Comparison of ENCODE assay signal across 16 mouse cellular contexts in genomic region chr11:61481239-61482090, GRCm38 (mm10). TPM values are rescaled to one million over a fixed set of nuclear protein-coding genes. Genes with fewer than 3 reads are reported as not detected.
A peak's percentile ranks its signal among the peaks of the same experiment; 100 is the strongest.
DNase-seq lines count a peak whose midpoint lies in the region; ATAC-seq lines count a peak whose summit lies in the region.
"Had no signal": no experiment of that assay in that cellular context is flagged by ENCODE, and none has a peak within 500 bp of the region (broad histone marks: within the 10 kb centered on the region; RNA-seq: fewer than 3 reads in every experiment).

No protein-coding gene starts in this region.

- ATAC-seq in activated CD4-positive, CD25-positive, alpha-beta regulatory T cell, adult 4 months: peak; percentile 43
- ATAC-seq in limb, embryonic 12.5 days (ENCODE audit: insufficient number of reproducible peaks, insufficient read depth, low FRiP score, low TSS enrichment, low read depth): no peak
- no peak for ATAC-seq in intestine, embryonic 16.5 days
- no peak for ATAC-seq in forebrain, embryonic 11.5 days (replicated peaks; ENCODE audit: low FRiP score)
- ATAC-seq in kidney, embryonic 14.5 days (ENCODE audit: low FRiP score, low TSS enrichment): no peak
- ATAC-seq: forebrain, embryonic 14.5 days had no signal

- H3K27ac ChIP-seq in limb, embryonic 12.5 days: peak overlapping the region; percentile 35; the same call in 1 of the 2 replicates
- H3K27ac ChIP-seq in intestine, embryonic 16.5 days (ENCODE audit: low read length): no peak overlapping the region
- H3K27ac ChIP-seq in forebrain, embryonic 11.5 days (ENCODE audit: low read depth, low read length): no peak overlapping the region
- H3K27ac ChIP-seq in kidney, embryonic 14.5 days (ENCODE audit: low read depth, low read length): no peak overlapping the region
- H3K27ac ChIP-seq: hindbrain, embryonic 14.5 days had no signal

- no peak overlapping the region for H3K4me2 ChIP-seq in limb, embryonic 12.5 days
- H3K4me2 ChIP-seq in intestine, embryonic 16.5 days (ENCODE audit: low read depth, low read length): no peak overlapping the region
- no peak overlapping the region for H3K4me2 ChIP-seq in forebrain, embryonic 11.5 days (ENCODE audit: low read depth, low read length, severe bottlenecking)
- no peak overlapping the region for H3K4me2 ChIP-seq in kidney, embryonic 14.5 days (replicated peaks; ENCODE audit: low read depth, low read length)
- H3K4me2 ChIP-seq: hindbrain, embryonic 14.5 days had no signal

- DNase-seq in heart, adult 11 months: peak; percentile 88
- DNase-seq in heart, postnatal 14 days: no peak
- peak; percentile 66 for DNase-seq in CD4-positive, CD25-positive, alpha-beta regulatory T cell, adult 2 months (ENCODE audit: low read depth, low spot score)
- no peak for DNase-seq in forebrain, embryonic 11.5 days (ENCODE audit: low spot score)
- DNase-seq: cerebellum, adult 9-10 months; kidney, postnatal 10 days; lung, postnatal 14 days had no signal

- H3K36me3 ChIP-seq in limb, embryonic 12.5 days: peaks cover under 1% of the 10 kb centered on the region; the same call in 1 of the 2 replicates
- no peaks in the 10 kb centered on the region for H3K36me3 ChIP-seq in intestine, embryonic 16.5 days (ENCODE audit: control insufficient read depth, insufficient read depth, low read length)
- H3K36me3 ChIP-seq in forebrain, embryonic 11.5 days (ENCODE audit: control insufficient read depth, insufficient read depth, low read length): no peaks in the 10 kb centered on the region
- no peaks in the 10 kb centered on the region for H3K36me3 ChIP-seq in kidney, embryonic 14.5 days (ENCODE audit: control insufficient read depth, insufficient read depth, low read length)

- H3K4me1 ChIP-seq in limb, embryonic 12.5 days (replicated peaks): peaks cover 47% of the 10 kb centered on the region
- H3K4me1 ChIP-seq in intestine, embryonic 16.5 days (ENCODE audit: control insufficient read depth, insufficient read depth, low read length): peaks cover 20% of the 10 kb centered on the region; the same call in 1 of the 2 replicates
- peaks cover 28% of the 10 kb centered on the region for H3K4me1 ChIP-seq in forebrain, embryonic 11.5 days (replicated peaks; ENCODE audit: control insufficient read depth, insufficient read depth, low read length)
- H3K4me1 ChIP-seq in kidney, embryonic 14.5 days (ENCODE audit: control insufficient read depth, insufficient read depth, low read length): peaks cover 28% of the 10 kb centered on the region

- H3K9me3 ChIP-seq in limb, embryonic 12.5 days: no peaks in the 10 kb centered on the region
- no peaks in the 10 kb centered on the region for H3K9me3 ChIP-seq in intestine, embryonic 16.5 days (ENCODE audit: control insufficient read depth, low read length)
- H3K9me3 ChIP-seq in forebrain, embryonic 11.5 days (ENCODE audit: control insufficient read depth, low read length): no peaks in the 10 kb centered on the region
- no peaks in the 10 kb centered on the region for H3K9me3 ChIP-seq in kidney, embryonic 14.5 days (ENCODE audit: control insufficient read depth, low read length)

- intact Hi-C loops in heart, postnatal 14 days (cut with DNase I): no loop called here

- no peak overlapping the region for H3K4me3 ChIP-seq in limb, embryonic 12.5 days (replicated peaks)
- H3K4me3 ChIP-seq in intestine, embryonic 16.5 days (ENCODE audit: low read length): no peak overlapping the region
- no peak overlapping the region for H3K4me3 ChIP-seq in forebrain, embryonic 11.5 days (ENCODE audit: low read depth, low read length)
- no peak overlapping the region for H3K4me3 ChIP-seq in kidney, embryonic 14.5 days (ENCODE audit: low read length)

- whole genome bisulfite sequencing in limb, embryonic 12.5 days: 56% methylated on average over 9 of the region's 9 CpGs
- WGBS in intestine, embryonic 16.5 days: 63% methylated on average over 9 of the region's 9 CpGs
- WGBS in forebrain, embryonic 11.5 days: 73% methylated on average over 9 of the region's 9 CpGs
- WGBS in kidney, embryonic 14.5 days: 51% methylated on average over 9 of the region's 9 CpGs

- H3K9ac ChIP-seq in limb, embryonic 12.5 days (replicated peaks): 0 out of 2 replicates have a peak overlapping the region, but pooled peaks have one; percentile 23
- H3K9ac ChIP-seq in intestine, embryonic 16.5 days (ENCODE audit: low read depth, low read length): no peak overlapping the region
- H3K9ac ChIP-seq in forebrain, embryonic 11.5 days (ENCODE audit: low read length): no peak overlapping the region
- no peak overlapping the region for H3K9ac ChIP-seq in kidney, embryonic 14.5 days (ENCODE audit: low read depth, low read length)
- H3K9ac ChIP-seq: hindbrain, embryonic 14.5 days had no signal

- no peaks in the 10 kb centered on the region for H3K27me3 ChIP-seq in limb, embryonic 12.5 days
- no peaks in the 10 kb centered on the region for H3K27me3 ChIP-seq in intestine, embryonic 16.5 days (replicated peaks; ENCODE audit: control insufficient read depth, insufficient read depth, low read length)
- H3K27me3 ChIP-seq in forebrain, embryonic 11.5 days (ENCODE audit: control insufficient read depth, insufficient read depth, low read length): no peaks in the 10 kb centered on the region
- no peaks in the 10 kb centered on the region for H3K27me3 ChIP-seq in kidney, embryonic 14.5 days (ENCODE audit: control insufficient read depth, insufficient read depth, low read length)

RNA-seq across cellular contexts. Expression of gene Mfap4, which starts 3.8 kb away (rescaled TPM):
- 100 to 1,000 TPM; 112 to 142 TPM for total RNA-seq in heart, postnatal 14 days (2021)
- polyA plus RNA-seq in activated CD4-positive, CD25-positive, alpha-beta regulatory T cell, adult 4 months (2017; shearing (Covaris generic)): not detected
- 198 and 239 TPM in 2 replicates for polyA plus RNA-seq in limb, embryonic 12.5 days (2016; fragmentation: Nextera tagmentation; extraction: Ambion mirVana)
- 229 and 237 TPM in 2 replicates for polyA plus RNA-seq in intestine, embryonic 16.5 days (2015; fragmentation: Nextera tagmentation; extraction: Ambion mirVana)
- 66.1 and 71.9 TPM in 2 replicates for polyA plus RNA-seq in forebrain, embryonic 11.5 days (2014; fragmentation: Nextera tagmentation; extraction: Ambion mirVana)
- polyA plus RNA-seq in kidney, embryonic 14.5 days (2014; fragmentation: Nextera tagmentation; extraction: Ambion mirVana): 115 and 163 TPM in 2 replicates
- total RNA-seq: CH12.LX; monocyte, adult 5-6 weeks had no signal

RNA-seq across cellular contexts. Expression of gene Mapk7, which starts 12.7 kb away (rescaled TPM):
- total RNA-seq in heart, postnatal 14 days (2021): 1 to 10 TPM; 8.9 to 9.7 TPM
- polyA plus RNA-seq in activated CD4-positive, CD25-positive, alpha-beta regulatory T cell, adult 4 months (2017; shearing (Covaris generic)): 10 to 100 TPM in 1 of 2 experiments, 1 to 10 TPM in 1; 6.1 to 13.4 TPM
- 85.0 and 93.7 TPM in 2 replicates for polyA plus RNA-seq in limb, embryonic 12.5 days (2016; fragmentation: Nextera tagmentation; extraction: Ambion mirVana)
- 34.2 and 34.9 TPM in 2 replicates for polyA plus RNA-seq in intestine, embryonic 16.5 days (2015; fragmentation: Nextera tagmentation; extraction: Ambion mirVana)
- 80.1 and 81.6 TPM in 2 replicates for polyA plus RNA-seq in forebrain, embryonic 11.5 days (2014; fragmentation: Nextera tagmentation; extraction: Ambion mirVana)
- polyA plus RNA-seq in kidney, embryonic 14.5 days (2014; fragmentation: Nextera tagmentation; extraction: Ambion mirVana): 34.2 and 53.4 TPM in 2 replicates

RNA-seq across cellular contexts. Expression of gene B9d1, which starts 23.5 kb away (rescaled TPM):
- 10 to 100 TPM in 1 of 2 experiments, 1 to 10 TPM in 1; 9.4 to 11.1 TPM for total RNA-seq in heart, postnatal 14 days (2021)
- 1 to 10 TPM; 2.7 to 4.5 TPM for polyA plus RNA-seq in activated CD4-positive, CD25-positive, alpha-beta regulatory T cell, adult 4 months (2017; shearing (Covaris generic))
- 37.5 and 38.5 TPM in 2 replicates for polyA plus RNA-seq in limb, embryonic 12.5 days (2016; fragmentation: Nextera tagmentation; extraction: Ambion mirVana)
- polyA plus RNA-seq in intestine, embryonic 16.5 days (2015; fragmentation: Nextera tagmentation; extraction: Ambion mirVana): 18.9 and 19.2 TPM in 2 replicates
- polyA plus RNA-seq in forebrain, embryonic 11.5 days (2014; fragmentation: Nextera tagmentation; extraction: Ambion mirVana): 41.7 and 46.0 TPM in 2 replicates
- polyA plus RNA-seq in kidney, embryonic 14.5 days (2014; fragmentation: Nextera tagmentation; extraction: Ambion mirVana): 49.2 and 56.4 TPM in 2 replicates
- total RNA-seq: monocyte, adult 5-6 weeks had no signal

RNA-seq across cellular contexts. Expression of gene Rnf112, which starts 27.5 kb away (rescaled TPM):
- total RNA-seq in heart, postnatal 14 days (2021): under 1 TPM; 0.17 to 0.34 TPM
- polyA plus RNA-seq in activated CD4-positive, CD25-positive, alpha-beta regulatory T cell, adult 4 months (2017; shearing (Covaris generic)): not detected
- 0.63 and 0.69 TPM in 2 replicates for polyA plus RNA-seq in limb, embryonic 12.5 days (2016; fragmentation: Nextera tagmentation; extraction: Ambion mirVana)
- 0.88 and 1.1 TPM in 2 replicates for polyA plus RNA-seq in intestine, embryonic 16.5 days (2015; fragmentation: Nextera tagmentation; extraction: Ambion mirVana)
- 1.3 TPM in 2 replicates for polyA plus RNA-seq in forebrain, embryonic 11.5 days (2014; fragmentation: Nextera tagmentation; extraction: Ambion mirVana)
- 0.08 and 0.26 TPM in 2 replicates for polyA plus RNA-seq in kidney, embryonic 14.5 days (2014; fragmentation: Nextera tagmentation; extraction: Ambion mirVana)
- total RNA-seq: CH12.LX; liver, adult 2 months; monocyte, adult 5-6 weeks had no signal
- polyA plus RNA-seq: liver, adult 2 months had no signal

Comparison
In these comparisons a context has a peak if more than half of its experiments do, and no peak if none do; other contexts are left out.
1. DNase-seq: peak in heart, adult 11 months (single experiment) and CD4-positive, CD25-positive, alpha-beta regulatory T cell, adult 2 months (single experiment); none in heart, postnatal 14 days (0 of 2) and forebrain, embryonic 11.5 days (single experiment).
2. RNA of gene Mfap4, which starts 3.8 kb away (polyA plus RNA-seq): 229 to 237 TPM in intestine, embryonic 16.5 days, 198 to 239 TPM in limb, embryonic 12.5 days, 115 to 163 TPM in kidney, embryonic 14.5 days and 66.1 to 71.9 TPM in forebrain, embryonic 11.5 days; not detected in activated CD4-positive, CD25-positive, alpha-beta regulatory T cell, adult 4 months; every median in the first group is over 10 times any median in the second.